8 mouse cellular contexts compared by ENCODE assay signal in genomic region chr10:95941768-95942425, GRCm38 (mm10). TPM values are rescaled to one million over a fixed set of nuclear protein-coding genes. Genes with fewer than 3 reads are reported as not detected.
DNase-seq lines count a peak whose midpoint lies in the region; ATAC-seq lines count a peak whose summit lies in the region.

No protein-coding gene starts in this region.

- H3K9ac ChIP-seq in forebrain, embryonic 12.5 days: 0 out of 2 replicates have a peak overlapping the region, but pooled peaks have one; percentile 12
- 0 out of 2 replicates have a peak overlapping the region, but pooled peaks have one; percentile 35 for H3K9ac ChIP-seq in limb, embryonic 13.5 days
- 0 out of 2 replicates have a peak overlapping the region, but pooled peaks have one; percentile 11 for H3K9ac ChIP-seq in stomach, embryonic 16.5 days (ENCODE audit: low read length)

- peaks cover 38% of the 10 kb centered on the region for H3K36me3 ChIP-seq in megakaryocyte, embryonic 14.5 days (replicated peaks; ENCODE audit: low read length)
- H3K36me3 ChIP-seq in forebrain, embryonic 12.5 days (replicated peaks): no peaks in the 10 kb centered on the region
- no peaks in the 10 kb centered on the region for H3K36me3 ChIP-seq in limb, embryonic 13.5 days
- no peaks in the 10 kb centered on the region for H3K36me3 ChIP-seq in stomach, embryonic 16.5 days (ENCODE audit: control insufficient read depth, insufficient read depth, low read length)

- H3K27me3 ChIP-seq in megakaryocyte, embryonic 14.5 days (replicated peaks): no peaks in the 10 kb centered on the region
- no peaks in the 10 kb centered on the region for H3K27me3 ChIP-seq in forebrain, embryonic 12.5 days
- no peaks in the 10 kb centered on the region for H3K27me3 ChIP-seq in limb, embryonic 13.5 days
- no peaks in the 10 kb centered on the region for H3K27me3 ChIP-seq in stomach, embryonic 16.5 days (ENCODE audit: control insufficient read depth, insufficient read depth, low read length)

- peak overlapping the region; percentile 89 for H3K4me2 ChIP-seq in forebrain, embryonic 12.5 days
- peak overlapping the region; percentile 86 for H3K4me2 ChIP-seq in limb, embryonic 13.5 days (replicated peaks)
- peak overlapping the region; percentile 74 for H3K4me2 ChIP-seq in stomach, embryonic 16.5 days (ENCODE audit: low read depth, low read length)

- no peak for DNase-seq in layer of hippocampus, postnatal 14 days (ENCODE audit: low spot score in 2 of 2)
- no peak for DNase-seq in thymus, postnatal 4 days
- DNase-seq in frontal cortex, postnatal 25 days (ENCODE audit: low spot score in 2 of 2): no peak

- 68% methylated on average over 6 of the region's 6 CpGs for WGBS in forebrain, embryonic 12.5 days
- 50% methylated on average over 6 of the region's 6 CpGs for WGBS in limb, embryonic 13.5 days
- 36% methylated on average over 6 of the region's 6 CpGs for WGBS in stomach, embryonic 16.5 days

- peaks cover 34% of the 10 kb centered on the region for H3K4me1 ChIP-seq in megakaryocyte, embryonic 14.5 days
- peaks cover 18% of the 10 kb centered on the region for H3K4me1 ChIP-seq in forebrain, embryonic 12.5 days
- H3K4me1 ChIP-seq in limb, embryonic 13.5 days: peaks cover 16% of the 10 kb centered on the region
- peaks cover 13% of the 10 kb centered on the region for H3K4me1 ChIP-seq in stomach, embryonic 16.5 days (ENCODE audit: control insufficient read depth, insufficient read depth, low read length)

- no peak for ATAC-seq in megakaryocyte, adult 5-6 weeks (ENCODE audit: poor library complexity, severe bottlenecking)
- no peak for ATAC-seq in forebrain, embryonic 12.5 days (ENCODE audit: low FRiP score)
- ATAC-seq in limb, embryonic 13.5 days (ENCODE audit: low FRiP score, low read depth): no peak
- ATAC-seq in stomach, embryonic 16.5 days (ENCODE audit: insufficient read depth, low FRiP score): no peak

- peaks cover 3% of the 10 kb centered on the region; the same call in 1 of the 2 replicates for H3K9me3 ChIP-seq in megakaryocyte, embryonic 14.5 days
- H3K9me3 ChIP-seq in forebrain, embryonic 12.5 days: no peaks in the 10 kb centered on the region
- H3K9me3 ChIP-seq in limb, embryonic 13.5 days: no peaks in the 10 kb centered on the region
- 0 out of 2 replicates have a peak, but pooled peaks cover 2% of the 10 kb centered on the region for H3K9me3 ChIP-seq in stomach, embryonic 16.5 days (replicated peaks; ENCODE audit: control insufficient read depth, low read length)

- peak overlapping the region; percentile 97 for H3K4me3 ChIP-seq in megakaryocyte, embryonic 14.5 days (replicated peaks)
- H3K4me3 ChIP-seq in forebrain, embryonic 12.5 days (replicated peaks): peak overlapping the region; percentile 83
- H3K4me3 ChIP-seq in limb, embryonic 13.5 days: peak overlapping the region; percentile 63
- H3K4me3 ChIP-seq in stomach, embryonic 16.5 days (replicated peaks; ENCODE audit: low read length): peak overlapping the region; percentile 85

- H3K27ac ChIP-seq in forebrain, embryonic 12.5 days: no peak overlapping the region
- H3K27ac ChIP-seq in limb, embryonic 13.5 days: no peak overlapping the region
- 0 out of 2 replicates have a peak overlapping the region, but pooled peaks have one; percentile 96 for H3K27ac ChIP-seq in stomach, embryonic 16.5 days (ENCODE audit: low read length)

RNA-seq across cellular contexts. Expression of gene Eea1, which starts 1.4 kb away (rescaled TPM):
- 2.4 and 3.5 TPM in 2 replicates for polyA plus RNA-seq in megakaryocyte, embryonic 14.5 days (2012; ENCODE audit: insufficient read depth, low replicate concordance)
- total RNA-seq in megakaryocyte, adult 5-6 weeks (2015): 22.1 and 22.6 TPM in 2 replicates
- 33.3 and 36.7 TPM in 2 replicates for total RNA-seq in megakaryocyte, adult 5-6 weeks (2017)
- polyA plus RNA-seq in forebrain, embryonic 12.5 days (2016; fragmentation: Nextera tagmentation; extraction: Ambion mirVana): 15.7 and 16.5 TPM in 2 replicates
- polyA plus RNA-seq in limb, embryonic 13.5 days (2015; fragmentation: Nextera tagmentation; extraction: Ambion mirVana): 17.6 and 19.4 TPM in 2 replicates
- 16.7 and 18.1 TPM in 2 replicates for polyA plus RNA-seq in stomach, embryonic 16.5 days (2015; fragmentation: Nextera tagmentation; extraction: Ambion mirVana)
- total RNA-seq in layer of hippocampus, postnatal 14 days (2021): 10 to 100 TPM; 26.9 to 30.7 TPM
